Mouse (Mus musculus) liver, embryonic 14.5 days (tissue): ENCODE measurements around the gene Zfp146.
"Not testable (repeated sequence)": the region's sequence is repeated elsewhere in the genome, so short reads cannot be mapped to it uniquely, and the experiment has no call there.

Source experiments
- CTCF ChIP-seq: IDR thresholded peaks from 2 replicates; pipeline ENCODE4 v1.5.1; 2016; ENCODE audit warnings: antibody characterized with exemption, low read depth, control low read depth
- EP300 ChIP-seq: IDR thresholded peaks from 2 replicates; pipeline ENCODE4 v1.6.1; 2016; ENCODE audit warnings: antibody characterized with exemption, low read depth

DNA sequence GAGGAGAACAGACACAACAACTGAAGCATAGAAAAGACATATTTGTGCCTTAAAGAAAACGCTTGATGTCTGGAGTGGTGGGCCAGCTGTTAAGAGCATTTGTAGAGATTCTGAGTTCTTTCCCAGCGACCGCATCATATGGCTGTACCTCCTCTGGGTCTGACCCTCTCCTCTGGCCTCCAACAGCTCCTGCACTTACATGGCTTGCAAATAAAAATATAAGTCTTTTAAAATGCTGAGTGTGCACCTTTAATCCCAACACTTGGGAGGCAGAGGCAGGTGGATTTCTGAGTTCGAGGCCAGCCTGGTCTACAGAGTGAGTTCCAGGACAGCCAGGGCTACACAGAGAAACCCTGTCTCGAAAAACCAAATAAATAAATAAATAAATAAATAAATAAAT, 31.1 kb upstream of the Zfp146 start:
- not testable (repeated sequence) for TF ChIP-seq CTCF, EP300
